Mouse (Mus musculus) inflammation-experienced regulatory T-cells, adult 6 months (primary cell): ENCODE measurements around the gene Ephb2. TPM values are rescaled to one million over a fixed set of nuclear protein-coding genes. Genes with fewer than 3 reads are reported as not detected.

Experiments used
- ATAC-seq: one replicate; pipeline ENCODE4 v1.8.0; 2017
- polyA plus RNA-seq, 3 experiments: library from polyadenylated mRNA; unstranded; fragments of 100-300 nt; shearing (Covaris generic); gene quantifications; one replicate each; pipeline ENCODE4 v1.2.1; 2017

The Ephb2 gene
- polyA plus RNA-seq, 3 experiments from 2014 or later, result 0.05 TPM; not detected in 2

- ATAC-seq, result no peak
These were observed 139.3 kb downstream of the Ephb2 start for GRCm38 (mm10) chr4:136696381-136696925.

- ATAC-seq, result no peak
These were observed 140.1 kb downstream of the Ephb2 start for GRCm38 (mm10) chr4:136695696-136696095.

GRCm38 (mm10) chr4:136690034-136690433 lies 145.8 kb downstream of the Ephb2 start:
- ATAC-seq, result no peak

- no peak for ATAC-seq
These were observed 147.7 kb downstream of the Ephb2 start for GRCm38 (mm10) chr4:136688113-136688512.

- no peak for ATAC-seq
These were observed 150.3 kb downstream of the Ephb2 start for GRCm38 (mm10) chr4:136685431-136685869.

- no peak for ATAC-seq
These were observed 151.3 kb downstream of the Ephb2 start for GRCm38 (mm10) chr4:136684485-136684884.

GRCm38 (mm10) chr4:136680641-136681040 lies 155.1 kb downstream of the Ephb2 start:
- ATAC-seq, result no peak

GRCm38 (mm10) chr4:136679221-136679620 lies 156.6 kb downstream of the Ephb2 start:
- ATAC-seq, result no peak

GRCm38 (mm10) chr4:136678480-136678879 lies 157.3 kb downstream of the Ephb2 start:
- no peak for ATAC-seq

- ATAC-seq, result no peak
These were observed 160.3 kb downstream of the Ephb2 start for GRCm38 (mm10) chr4:136675439-136675838.

- ATAC-seq, result no peak
These were observed 163.3 kb downstream of the Ephb2 start for GRCm38 (mm10) chr4:136672335-136673090.

- ATAC-seq, result no peak
These were observed 168.0 kb downstream of the Ephb2 start for GRCm38 (mm10) chr4:136667757-136668156.

GRCm38 (mm10) chr4:136666002-136666401 lies 169.8 kb downstream of the Ephb2 start:
- ATAC-seq, result no peak

- no peak for ATAC-seq
These were observed 170.7 kb downstream of the Ephb2 start for GRCm38 (mm10) chr4:136665068-136665467.

- ATAC-seq, result no peak
These were observed 177.9 kb downstream of the Ephb2 start for GRCm38 (mm10) chr4:136657914-136658313.

GRCm38 (mm10) chr4:136653692-136654234 lies 182.0 kb downstream of the Ephb2 start:
- no peak for ATAC-seq

GRCm38 (mm10) chr4:136653019-136653418 lies 182.8 kb downstream of the Ephb2 start:
- ATAC-seq, result no peak

GRCm38 (mm10) chr4:136652528-136652910 lies 183.3 kb downstream of the Ephb2 start:
- ATAC-seq, result no peak

GRCm38 (mm10) chr4:136651882-136652527 lies 183.8 kb downstream of the Ephb2 start:
- ATAC-seq, result no peak

GRCm38 (mm10) chr4:136651357-136651811 lies 184.4 kb downstream of the Ephb2 start:
- ATAC-seq, result no peak

GRCm38 (mm10) chr4:136650261-136650660 lies 185.5 kb downstream of the Ephb2 start:
- ATAC-seq, result no peak

- no peak for ATAC-seq
These were observed 186.2 kb downstream of the Ephb2 start for GRCm38 (mm10) chr4:136649480-136650196.
